Mouse (Mus musculus): ENCODE measurements around the gene Pskh1. TPM values are rescaled to one million over a fixed set of nuclear protein-coding genes. Genes with fewer than 3 reads are reported as not detected.
A peak's percentile ranks its signal among the peaks of the same experiment; 100 is the strongest.

Pskh1 gene
- polyA plus RNA-seq, 1 experiment = 24.3 TPM

- TF ChIP-seq POLR2A (IDR thresholded peaks at IDR 0.05; ENCODE audit: low read depth, low read length) (no peak), CTCF (IDR thresholded peaks at IDR 0.05; ENCODE audit: extremely low read depth, insufficient read depth, insufficient read length, insufficient replicate concordance) (no peak)
- no peak overlapping the region for H3K4me3 ChIP-seq (ENCODE audit: extremely low read depth, insufficient read depth, insufficient read length)
- H3K4me1 ChIP-seq (ENCODE audit: control insufficient read depth, insufficient read depth, insufficient read length) = no peaks in the 10 kb centered on the region
- H3K36me3 ChIP-seq (ENCODE audit: control insufficient read depth, insufficient read depth, low read length) = peaks cover 48% of the 10 kb centered on the region
- H3K27ac ChIP-seq (ENCODE audit: insufficient read depth, low read length) = no peak overlapping the region
- 91% methylated on average over 6 of the region's 6 CpGs for WGBS
- DNase-seq (ENCODE audit: low read depth in 1 of 2, low spot score in 2 of 2) = no peak
- H3K27me3 ChIP-seq (ENCODE audit: control insufficient read depth, insufficient read depth, low read length) = no peaks in the 10 kb centered on the region
Observed at GRCm38 (mm10) chr8:105892432-105892831, 7.8 kb upstream of the Pskh1 start.

- H3K27ac ChIP-seq (ENCODE audit: insufficient read depth, low read length) = no peak within 1 kb of the TSS
- no peak for DNase-seq (ENCODE audit: low read depth in 1 of 2, low spot score in 2 of 2)
- TF ChIP-seq POLR2A (IDR thresholded peaks at IDR 0.05; ENCODE audit: low read depth, low read length) = no peak
- TF ChIP-seq CTCF (IDR thresholded peaks at IDR 0.05; ENCODE audit: extremely low read depth, insufficient read depth, insufficient read length, insufficient replicate concordance) = no peak
- H3K4me3 ChIP-seq (ENCODE audit: extremely low read depth, insufficient read depth, insufficient read length) = no peak within 1 kb of the TSS
- peaks cover 40% of the 10 kb centered on the region for H3K36me3 ChIP-seq (ENCODE audit: control insufficient read depth, insufficient read depth, low read length)
- no peaks in the 10 kb centered on the region for H3K4me1 ChIP-seq (ENCODE audit: control insufficient read depth, insufficient read depth, insufficient read length)
- whole genome bisulfite sequencing = 71% methylated on average over 11 of the region's 11 CpGs
- H3K27me3 ChIP-seq (ENCODE audit: control insufficient read depth, insufficient read depth, low read length) = no peaks in the 10 kb centered on the region
Observed at GRCm38 (mm10) chr8:105893339-105893738, 6.9 kb upstream of the Pskh1 start, which contains the start of gene Nrn1l. Gene Nrn1l, plus strand, starts transcription at chr8:105893567.

GRCm38 (mm10) chr8:105897801-105898480 is 2.3 kb upstream of the Pskh1 start:
- H3K27ac ChIP-seq (ENCODE audit: insufficient read depth, low read length) = no peak overlapping the region
- no peak for DNase-seq (ENCODE audit: low read depth in 1 of 2, low spot score in 2 of 2)
- no peak for TF ChIP-seq CTCF (IDR thresholded peaks at IDR 0.05; ENCODE audit: extremely low read depth, insufficient read depth, insufficient read length, insufficient replicate concordance)
- TF ChIP-seq POLR2A (IDR thresholded peaks at IDR 0.05; ENCODE audit: low read depth, low read length) = no peak
- H3K36me3 ChIP-seq (ENCODE audit: control insufficient read depth, insufficient read depth, low read length) = peaks cover 6% of the 10 kb centered on the region
- H3K4me1 ChIP-seq (ENCODE audit: control insufficient read depth, insufficient read depth, insufficient read length) = no peaks in the 10 kb centered on the region
- WGBS = 89% methylated on average over 9 of the region's 9 CpGs
- no peaks in the 10 kb centered on the region for H3K27me3 ChIP-seq (ENCODE audit: control insufficient read depth, insufficient read depth, low read length)
- H3K4me3 ChIP-seq (ENCODE audit: extremely low read depth, insufficient read depth, insufficient read length) = no peak overlapping the region

GRCm38 (mm10) chr8:105900941-105901616 is 838 bp downstream of the Pskh1 start:
- WGBS = 23% methylated on average over 16 of the region's 16 CpGs
- DNase-seq (ENCODE audit: low read depth in 1 of 2, low spot score in 2 of 2) = peak in 1 of 2 experiments; percentile 28
- H3K27me3 ChIP-seq (ENCODE audit: control insufficient read depth, insufficient read depth, low read length) = no peaks in the 10 kb centered on the region
- no peaks in the 10 kb centered on the region for H3K4me1 ChIP-seq (ENCODE audit: control insufficient read depth, insufficient read depth, insufficient read length)
- TF ChIP-seq CTCF (IDR thresholded peaks at IDR 0.05; ENCODE audit: extremely low read depth, insufficient read depth, insufficient read length, insufficient replicate concordance) (no peak), POLR2A (IDR thresholded peaks at IDR 0.05; ENCODE audit: low read depth, low read length) (no peak)
- peak overlapping the region; percentile 84 for H3K27ac ChIP-seq (ENCODE audit: insufficient read depth, low read length)
- H3K36me3 ChIP-seq (ENCODE audit: control insufficient read depth, insufficient read depth, low read length) = no peaks in the 10 kb centered on the region
- peak overlapping the region; percentile 91 for H3K4me3 ChIP-seq (ENCODE audit: extremely low read depth, insufficient read depth, insufficient read length)

- WGBS = 73% methylated on average over 3 of the region's 3 CpGs
- Histone ChIP-seq H3K27me3 (ENCODE audit: control insufficient read depth, insufficient read depth, low read length) (no peaks in the 10 kb centered on the region), H3K36me3 (ENCODE audit: control insufficient read depth, insufficient read depth, low read length) (no peaks in the 10 kb centered on the region; the same call in 1 of the 2 replicates), H3K4me1 (ENCODE audit: control insufficient read depth, insufficient read depth, insufficient read length) (no peaks in the 10 kb centered on the region; the same call in 1 of the 2 replicates), H3K27ac (ENCODE audit: insufficient read depth, low read length) (no peak overlapping the region), H3K4me3 (ENCODE audit: extremely low read depth, insufficient read depth, insufficient read length) (no peak overlapping the region)
- DNase-seq (ENCODE audit: low read depth in 1 of 2, low spot score in 2 of 2) = no peak
- TF ChIP-seq POLR2A (IDR thresholded peaks at IDR 0.05; ENCODE audit: low read depth, low read length) = no peak
- TF ChIP-seq CTCF (IDR thresholded peaks at IDR 0.05; ENCODE audit: extremely low read depth, insufficient read depth, insufficient read length, insufficient replicate concordance) = no peak
Observed at GRCm38 (mm10) chr8:105919390-105919789, 19.1 kb downstream of the Pskh1 start.

- Histone ChIP-seq H3K4me3 (ENCODE audit: extremely low read depth, insufficient read depth, insufficient read length) (no peak overlapping the region), H3K27ac (ENCODE audit: insufficient read depth, low read length) (no peak overlapping the region), H3K36me3 (ENCODE audit: control insufficient read depth, insufficient read depth, low read length) (peaks cover 4% of the 10 kb centered on the region), H3K27me3 (ENCODE audit: control insufficient read depth, insufficient read depth, low read length) (no peaks in the 10 kb centered on the region), H3K4me1 (ENCODE audit: control insufficient read depth, insufficient read depth, insufficient read length) (no peaks in the 10 kb centered on the region; the same call in 1 of the 2 replicates)
- 93% methylated on average over 3 of the region's 3 CpGs for WGBS
- TF ChIP-seq CTCF (IDR thresholded peaks at IDR 0.05; ENCODE audit: extremely low read depth, insufficient read depth, insufficient read length, insufficient replicate concordance) (no peak), POLR2A (IDR thresholded peaks at IDR 0.05; ENCODE audit: low read depth, low read length) (no peak)
- no peak for DNase-seq (ENCODE audit: low read depth in 1 of 2, low spot score in 2 of 2)
Observed at GRCm38 (mm10) chr8:105925123-105925522, 24.9 kb downstream of the Pskh1 start.

GRCm38 (mm10) chr8:105930602-105931001 is 30.4 kb downstream of the Pskh1 start:
- H3K27ac ChIP-seq (ENCODE audit: insufficient read depth, low read length) = no peak overlapping the region
- no peak overlapping the region for H3K4me3 ChIP-seq (ENCODE audit: extremely low read depth, insufficient read depth, insufficient read length)
- H3K4me1 ChIP-seq (ENCODE audit: control insufficient read depth, insufficient read depth, insufficient read length) = no peaks in the 10 kb centered on the region
- TF ChIP-seq CTCF (IDR thresholded peaks at IDR 0.05; ENCODE audit: extremely low read depth, insufficient read depth, insufficient read length, insufficient replicate concordance) (peak; percentile 86; the same call in 1 of the 2 replicates), POLR2A (IDR thresholded peaks at IDR 0.05; ENCODE audit: low read depth, low read length) (no peak)
- H3K36me3 ChIP-seq (ENCODE audit: control insufficient read depth, insufficient read depth, low read length) = peaks cover 11% of the 10 kb centered on the region
- 35% methylated on average over 8 of the region's 8 CpGs for WGBS
- DNase-seq (ENCODE audit: low read depth in 1 of 2, low spot score in 2 of 2) = peak; percentile 53 to 82
- H3K27me3 ChIP-seq (ENCODE audit: control insufficient read depth, insufficient read depth, low read length) = no peaks in the 10 kb centered on the region
